In genomic region chr2:29271803-29272518, GRCm38 (mm10) we compare ENCODE assay signal across 9 mouse cellular contexts. TPM values are rescaled to one million over a fixed set of nuclear protein-coding genes. Genes with fewer than 3 reads are reported as not detected.
DNase-seq lines count a peak whose midpoint lies in the region; ATAC-seq lines count a peak whose summit lies in the region.
"Had no signal": no experiment of that assay in that cellular context is flagged by ENCODE, and none has a peak within 500 bp of the region (broad histone marks: within the 10 kb centered on the region; RNA-seq: fewer than 3 reads in every experiment).

No protein-coding gene starts in this region.

- DNase-seq in forebrain, embryonic 10.5 days (ENCODE audit: extremely low spot score, low spot score) = no peak
- DNase-seq in forebrain, embryonic 11.5 days (ENCODE audit: low spot score) = no peak
- peak; percentile 18 for DNase-seq in adipocyte (ENCODE audit: low spot score)
- no peak for DNase-seq in thymus, adult 18-20 months
- DNase-seq in gastrocnemius, postnatal 10 days = no peak
- DNase-seq in cerebellum, adult 11 months = no peak

- H3K9me3 ChIP-seq in forebrain, embryonic 10.5 days = no peaks in the 10 kb centered on the region
- no peaks in the 10 kb centered on the region for H3K9me3 ChIP-seq in forebrain, embryonic 11.5 days (ENCODE audit: control insufficient read depth, low read length)
- no peaks in the 10 kb centered on the region for H3K9me3 ChIP-seq in hindbrain, embryonic 16.5 days (ENCODE audit: control insufficient read depth, low read length)

- no peak overlapping the region for H3K4me3 ChIP-seq in forebrain, embryonic 10.5 days
- no peak overlapping the region for H3K4me3 ChIP-seq in forebrain, embryonic 11.5 days (ENCODE audit: low read depth, low read length)
- H3K4me3 ChIP-seq in hindbrain, embryonic 16.5 days (ENCODE audit: low read length) = no peak overlapping the region
- H3K4me3 ChIP-seq: myocyte had no signal

- H3K4me2 ChIP-seq in forebrain, embryonic 11.5 days (ENCODE audit: low read depth, low read length, severe bottlenecking) = no peak overlapping the region
- H3K4me2 ChIP-seq in hindbrain, embryonic 16.5 days (ENCODE audit: low read length) = no peak overlapping the region

- 0 out of 2 replicates have a peak, but pooled peaks cover 2% of the 10 kb centered on the region for H3K27me3 ChIP-seq in forebrain, embryonic 10.5 days (ENCODE audit: poor library complexity, severe bottlenecking)
- no peaks in the 10 kb centered on the region for H3K27me3 ChIP-seq in forebrain, embryonic 11.5 days (ENCODE audit: control insufficient read depth, insufficient read depth, low read length)
- no peaks in the 10 kb centered on the region for H3K27me3 ChIP-seq in hindbrain, embryonic 16.5 days (replicated peaks; ENCODE audit: control insufficient read depth, insufficient read depth, low read length)

- 61% methylated on average over 7 of the region's 7 CpGs for WGBS in forebrain, embryonic 10.5 days
- WGBS in forebrain, embryonic 11.5 days = 56% methylated on average over 7 of the region's 7 CpGs
- 31% methylated on average over 7 of the region's 7 CpGs for WGBS in hindbrain, embryonic 16.5 days

- H3K36me3 ChIP-seq in forebrain, embryonic 10.5 days (replicated peaks) = no peaks in the 10 kb centered on the region
- H3K36me3 ChIP-seq in forebrain, embryonic 11.5 days (ENCODE audit: control insufficient read depth, insufficient read depth, low read length) = no peaks in the 10 kb centered on the region
- H3K36me3 ChIP-seq in hindbrain, embryonic 16.5 days (ENCODE audit: control insufficient read depth, insufficient read depth, low read length) = no peaks in the 10 kb centered on the region

- peak overlapping the region; percentile 17 for H3K27ac ChIP-seq in forebrain, embryonic 10.5 days
- H3K27ac ChIP-seq in forebrain, embryonic 11.5 days (ENCODE audit: low read depth, low read length) = no peak overlapping the region
- H3K27ac ChIP-seq in hindbrain, embryonic 16.5 days (ENCODE audit: low read depth, low read length) = peak overlapping the region; percentile 31; the same call in 1 of the 2 replicates

- H3K4me1 ChIP-seq in forebrain, embryonic 10.5 days = peaks cover 20% of the 10 kb centered on the region
- peaks cover 1% of the 10 kb centered on the region; the same call in 1 of the 2 replicates for H3K4me1 ChIP-seq in forebrain, embryonic 11.5 days (replicated peaks; ENCODE audit: control insufficient read depth, insufficient read depth, low read length)
- peaks cover 10% of the 10 kb centered on the region for H3K4me1 ChIP-seq in hindbrain, embryonic 16.5 days (ENCODE audit: control insufficient read depth, insufficient read depth, low read depth, low read length)

- no peak overlapping the region for H3K9ac ChIP-seq in forebrain, embryonic 11.5 days (ENCODE audit: low read length)
- no peak overlapping the region for H3K9ac ChIP-seq in hindbrain, embryonic 16.5 days (ENCODE audit: low read depth, low read length)

- ATAC-seq in forebrain, embryonic 11.5 days (replicated peaks; ENCODE audit: low FRiP score) = no peak
- peak; percentile 73 for ATAC-seq in hindbrain, embryonic 16.5 days
- ATAC-seq in megakaryocyte progenitor cell, adult 5-6 weeks (replicated peaks; ENCODE audit: poor library complexity) = peak; percentile 82

RNA-seq across cellular contexts. Expression of gene Ntng2, which starts 19.2 kb away (rescaled TPM):
- polyA plus RNA-seq in forebrain, embryonic 10.5 days (2016; fragmentation: Nextera tagmentation; extraction: Ambion mirVana) = 0.86 and 1.3 TPM in 2 replicates
- polyA plus RNA-seq in forebrain, embryonic 11.5 days (2014; fragmentation: Nextera tagmentation; extraction: Ambion mirVana) = 1.6 and 2.4 TPM in 2 replicates
- 3.5 and 4.1 TPM in 2 replicates for polyA plus RNA-seq in hindbrain, embryonic 16.5 days (2015; fragmentation: Nextera tagmentation; extraction: Ambion mirVana)
- 9.4 and 9.9 TPM in 2 replicates for total RNA-seq in megakaryocyte progenitor cell, adult 5-6 weeks (2015)
- total RNA-seq in megakaryocyte progenitor cell, adult 5-6 weeks (2017) = 1.5 and 1.8 TPM in 2 replicates
- 10 to 100 TPM; 19.5 to 23.9 TPM for total RNA-seq in gastrocnemius, postnatal 10 days (2021)
